Mouse (Mus musculus) myocyte (in vitro differentiated cells): ENCODE results near the gene Dhx16.

ENCODE experiments used
- CEBPB ChIP-seq: IDR thresholded peaks from 2 replicates; pipeline ENCODE4 v1.6.1; 2011; ENCODE audit warnings: mild to moderate bottlenecking, moderate library complexity; ENCODE audit not compliant: poor library complexity, insufficient read depth, severe bottlenecking
- E2F4 ChIP-seq: IDR thresholded peaks from one replicate; pipeline ENCODE4 v1.6.1; 2011; ENCODE audit warnings: mild to moderate bottlenecking, control low read depth, moderate library complexity; ENCODE audit not compliant: insufficient read depth
- MAX ChIP-seq: IDR thresholded peaks from one replicate; pipeline ENCODE4 v1.6.1; 2011; ENCODE audit warnings: low read depth, mild to moderate bottlenecking, control low read depth
- MYOD1 ChIP-seq, 3 experiments: IDR thresholded peaks; one replicate each; pipeline ENCODE4 v1.6.1; 2011; ENCODE audit warnings: control low read depth in 2 of 3, low read depth in 2 of 3, mild to moderate bottlenecking in 2 of 3, moderate library complexity in 1 of 3; ENCODE audit not compliant: insufficient read length in 2 of 3, control insufficient read depth in 1 of 3
- POLR2A ChIP-seq: IDR thresholded peaks from one replicate; pipeline ENCODE4 v1.6.1; 2011; ENCODE audit warnings: low read depth, mild to moderate bottlenecking, control low read depth, moderate library complexity; ENCODE audit not compliant: insufficient read length
- TCF12 ChIP-seq: IDR thresholded peaks from one replicate; pipeline ENCODE4 v1.6.1; 2011; ENCODE audit warnings: mild to moderate bottlenecking, control low read depth; ENCODE audit not compliant: poor library complexity, insufficient read depth, severe bottlenecking
- USF1 ChIP-seq: IDR thresholded peaks from one replicate; pipeline ENCODE4 v1.6.1; 2011; ENCODE audit warnings: low read depth, mild to moderate bottlenecking, control low read depth, moderate library complexity

- TF ChIP-seq CEBPB (no peak), E2F4 (no peak), MYOD1 (IDR thresholded peaks at IDR 0.05; ENCODE audit: control insufficient read depth in 1 of 3, insufficient read length in 2 of 3, low read depth in 2 of 3) (no peak), POLR2A (no peak), USF1 (no peak), MAX (no peak), TCF12 (no peak)
These were observed 21.0 kb downstream of the Dhx16 start for GRCm38 (mm10) chr17:35900636-35901035.
